Mouse (Mus musculus): ENCODE results near the gene Sugp2. TPM values are rescaled to one million over a fixed set of nuclear protein-coding genes. Genes with fewer than 3 reads are reported as not detected.

Gene Sugp2
- polyA plus RNA-seq, 1 experiment from 2014 or later, result 11.9 TPM

- no peaks in the 10 kb centered on the region for H3K27me3 ChIP-seq (ENCODE audit: control insufficient read depth, insufficient read depth, low read depth, low read length)
- no peaks in the 10 kb centered on the region for H3K36me3 ChIP-seq (ENCODE audit: control insufficient read depth, insufficient read depth)
- no peak overlapping the region for H3K4me2 ChIP-seq (ENCODE audit: low read depth, low read length)
- H3K4me3 ChIP-seq (ENCODE audit: low read depth, low read length), result no peak overlapping the region
- no peak overlapping the region for H3K9ac ChIP-seq (ENCODE audit: low read depth, low read length)
- no peaks in the 10 kb centered on the region for H3K9me3 ChIP-seq (replicated peaks; ENCODE audit: control insufficient read depth, low read length)
- no peak for ATAC-seq (ENCODE audit: low read depth)
- H3K4me1 ChIP-seq (ENCODE audit: control insufficient read depth, low read depth, low read length), result peaks cover 31% of the 10 kb centered on the region
- 40% methylated on average over 1 of the region's 1 CpGs for WGBS (ENCODE audit: insufficient replicate concordance)
- H3K27ac ChIP-seq (ENCODE audit: low read length), result no peak overlapping the region
These were observed 17.5 kb upstream of the Sugp2 start for GRCm38 (mm10) chr8:70216566-70216965.

- H3K36me3 ChIP-seq (ENCODE audit: control insufficient read depth, insufficient read depth), result no peaks in the 10 kb centered on the region; the same call in 1 of the 2 replicates
- H3K4me2 ChIP-seq (ENCODE audit: low read depth, low read length), result no peak overlapping the region
- H3K9ac ChIP-seq (ENCODE audit: low read depth, low read length), result no peak overlapping the region
- H3K4me1 ChIP-seq (ENCODE audit: control insufficient read depth, low read depth, low read length), result peaks cover 29% of the 10 kb centered on the region
- no peaks in the 10 kb centered on the region for H3K9me3 ChIP-seq (replicated peaks; ENCODE audit: control insufficient read depth, low read length)
- no peak overlapping the region for H3K4me3 ChIP-seq (ENCODE audit: low read depth, low read length)
- no peak overlapping the region for H3K27ac ChIP-seq (ENCODE audit: low read length)
- no peaks in the 10 kb centered on the region for H3K27me3 ChIP-seq (ENCODE audit: control insufficient read depth, insufficient read depth, low read depth, low read length)
- no peak for ATAC-seq (ENCODE audit: low read depth)
These were observed 16.6 kb upstream of the Sugp2 start for GRCm38 (mm10) chr8:70217441-70217840.

- H3K27me3 ChIP-seq (ENCODE audit: control insufficient read depth, insufficient read depth, low read depth, low read length), result no peaks in the 10 kb centered on the region
- no peak overlapping the region for H3K4me2 ChIP-seq (ENCODE audit: low read depth, low read length)
- H3K36me3 ChIP-seq (ENCODE audit: control insufficient read depth, insufficient read depth), result no peaks in the 10 kb centered on the region; the same call in 1 of the 2 replicates
- H3K4me1 ChIP-seq (ENCODE audit: control insufficient read depth, low read depth, low read length), result peaks cover 21% of the 10 kb centered on the region
- H3K4me3 ChIP-seq (ENCODE audit: low read depth, low read length), result no peak overlapping the region
- H3K9ac ChIP-seq (ENCODE audit: low read depth, low read length), result no peak overlapping the region
- peak overlapping the region; percentile 29; the same call in 1 of the 2 replicates for H3K27ac ChIP-seq (ENCODE audit: low read length)
- ATAC-seq (ENCODE audit: low read depth), result peak; percentile 65
- H3K9me3 ChIP-seq (replicated peaks; ENCODE audit: control insufficient read depth, low read length), result no peaks in the 10 kb centered on the region
- 57% methylated on average over 5 of the region's 5 CpGs for WGBS (ENCODE audit: insufficient replicate concordance)
These were observed 14.8 kb upstream of the Sugp2 start for GRCm38 (mm10) chr8:70219107-70219684.

- Histone ChIP-seq H3K36me3 (ENCODE audit: control insufficient read depth, insufficient read depth) (peaks cover 8% of the 10 kb centered on the region), H3K4me3 (ENCODE audit: low read depth, low read length) (no peak overlapping the region), H3K9ac (ENCODE audit: low read depth, low read length) (no peak overlapping the region), H3K9me3 (replicated peaks; ENCODE audit: control insufficient read depth, low read length) (no peaks in the 10 kb centered on the region), H3K4me2 (ENCODE audit: low read depth, low read length) (no peak overlapping the region), H3K4me1 (ENCODE audit: control insufficient read depth, low read depth, low read length) (peaks cover 21% of the 10 kb centered on the region), H3K27me3 (ENCODE audit: control insufficient read depth, insufficient read depth, low read depth, low read length) (no peaks in the 10 kb centered on the region), H3K27ac (ENCODE audit: low read length) (peak overlapping the region; percentile 53)
- 69% methylated on average over 8 of the region's 8 CpGs for WGBS (ENCODE audit: insufficient replicate concordance)
- peak; percentile 35 for ATAC-seq (ENCODE audit: low read depth)
These were observed 13.7 kb upstream of the Sugp2 start for GRCm38 (mm10) chr8:70220236-70220840.

GRCm38 (mm10) chr8:70220911-70221310 is 13.1 kb upstream of the Sugp2 start:
- WGBS (ENCODE audit: insufficient replicate concordance), result 69% methylated on average over 3 of the region's 3 CpGs
- Histone ChIP-seq H3K36me3 (ENCODE audit: control insufficient read depth, insufficient read depth) (peaks cover 13% of the 10 kb centered on the region), H3K27ac (ENCODE audit: low read length) (peak overlapping the region; percentile 53; the same call in 1 of the 2 replicates), H3K4me3 (ENCODE audit: low read depth, low read length) (no peak overlapping the region), H3K9ac (ENCODE audit: low read depth, low read length) (no peak overlapping the region), H3K27me3 (ENCODE audit: control insufficient read depth, insufficient read depth, low read depth, low read length) (no peaks in the 10 kb centered on the region), H3K4me1 (ENCODE audit: control insufficient read depth, low read depth, low read length) (peaks cover 21% of the 10 kb centered on the region), H3K4me2 (ENCODE audit: low read depth, low read length) (no peak overlapping the region), H3K9me3 (replicated peaks; ENCODE audit: control insufficient read depth, low read length) (no peaks in the 10 kb centered on the region)
- ATAC-seq (ENCODE audit: low read depth), result no peak

GRCm38 (mm10) chr8:70222041-70222440 is 12.0 kb upstream of the Sugp2 start:
- H3K27me3 ChIP-seq (ENCODE audit: control insufficient read depth, insufficient read depth, low read depth, low read length), result no peaks in the 10 kb centered on the region
- H3K4me1 ChIP-seq (ENCODE audit: control insufficient read depth, low read depth, low read length), result peaks cover 21% of the 10 kb centered on the region
- no peak overlapping the region for H3K9ac ChIP-seq (ENCODE audit: low read depth, low read length)
- H3K4me2 ChIP-seq (ENCODE audit: low read depth, low read length), result no peak overlapping the region
- ATAC-seq (ENCODE audit: low read depth), result no peak
- H3K4me3 ChIP-seq (ENCODE audit: low read depth, low read length), result no peak overlapping the region
- peaks cover 14% of the 10 kb centered on the region for H3K36me3 ChIP-seq (ENCODE audit: control insufficient read depth, insufficient read depth)
- H3K27ac ChIP-seq (ENCODE audit: low read length), result no peak overlapping the region
- H3K9me3 ChIP-seq (replicated peaks; ENCODE audit: control insufficient read depth, low read length), result no peaks in the 10 kb centered on the region
- WGBS (ENCODE audit: insufficient replicate concordance), result 87% methylated on average over 12 of the region's 12 CpGs

DNA sequence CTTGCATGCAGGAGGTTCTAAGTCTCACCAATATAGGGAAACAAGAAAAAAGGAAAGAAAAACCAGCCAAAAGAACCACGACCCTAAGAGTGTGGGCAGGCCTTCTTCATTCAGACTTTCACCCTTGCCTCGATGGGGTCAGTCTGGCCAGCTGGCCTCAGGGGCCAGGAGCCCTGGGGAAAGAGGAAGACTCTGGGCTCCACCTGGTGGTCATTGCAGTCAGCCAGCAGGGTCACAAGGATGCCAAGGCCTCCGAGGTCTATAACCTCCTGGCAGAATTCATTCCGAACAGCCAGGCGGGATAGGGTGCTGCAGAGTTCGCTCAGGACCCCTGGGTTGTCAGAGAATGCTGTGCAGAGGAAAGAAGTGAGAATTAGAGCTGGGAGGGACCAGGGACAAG is 10.7 kb upstream of the Sugp2 start:
- no peaks in the 10 kb centered on the region for H3K9me3 ChIP-seq (replicated peaks; ENCODE audit: control insufficient read depth, low read length)
- no peak overlapping the region for H3K4me2 ChIP-seq (ENCODE audit: low read depth, low read length)
- H3K9ac ChIP-seq (ENCODE audit: low read depth, low read length), result no peak overlapping the region
- peaks cover 14% of the 10 kb centered on the region for H3K36me3 ChIP-seq (ENCODE audit: control insufficient read depth, insufficient read depth)
- ATAC-seq (ENCODE audit: low read depth), result 0 out of 2 replicates have a peak, but pooled peaks have one; percentile 25
- 58% methylated on average over 6 of the region's 6 CpGs for WGBS (ENCODE audit: insufficient replicate concordance)
- H3K4me1 ChIP-seq (ENCODE audit: control insufficient read depth, low read depth, low read length), result peaks cover 21% of the 10 kb centered on the region
- H3K27ac ChIP-seq (ENCODE audit: low read length), result no peak overlapping the region
- no peak overlapping the region for H3K4me3 ChIP-seq (ENCODE audit: low read depth, low read length)
- H3K27me3 ChIP-seq (ENCODE audit: control insufficient read depth, insufficient read depth, low read depth, low read length), result no peaks in the 10 kb centered on the region

DNA sequence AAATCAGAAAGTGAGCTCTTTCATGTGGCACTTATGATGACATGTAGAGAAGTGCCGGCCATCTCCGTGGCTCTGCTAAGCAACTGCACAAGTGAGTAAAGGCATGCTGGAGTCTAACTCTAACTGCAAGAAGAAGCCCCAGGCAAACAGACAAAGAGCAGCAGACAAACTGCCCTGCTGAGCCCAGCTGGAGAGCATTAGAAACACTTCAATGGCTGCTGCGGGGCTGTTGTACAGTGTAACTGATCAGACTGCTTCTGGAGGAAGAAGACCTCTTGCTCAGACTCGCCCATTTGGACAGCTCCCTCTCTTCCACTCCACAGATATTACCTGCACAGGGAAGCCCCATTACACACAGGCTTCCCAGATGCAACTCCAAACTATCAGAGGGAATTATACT is 6.0 kb upstream of the Sugp2 start:
- H3K9ac ChIP-seq (ENCODE audit: low read depth, low read length), result no peak overlapping the region
- H3K4me2 ChIP-seq (ENCODE audit: low read depth, low read length), result no peak overlapping the region
- peaks cover 14% of the 10 kb centered on the region for H3K36me3 ChIP-seq (ENCODE audit: control insufficient read depth, insufficient read depth)
- WGBS (ENCODE audit: insufficient replicate concordance), result 62% methylated on average over 4 of the region's 4 CpGs
- no peak for ATAC-seq (ENCODE audit: low read depth)
- peaks cover 7% of the 10 kb centered on the region for H3K4me1 ChIP-seq (ENCODE audit: control insufficient read depth, low read depth, low read length)
- H3K27ac ChIP-seq (ENCODE audit: low read length), result no peak overlapping the region
- no peaks in the 10 kb centered on the region for H3K27me3 ChIP-seq (ENCODE audit: control insufficient read depth, insufficient read depth, low read depth, low read length)
- no peak overlapping the region for H3K4me3 ChIP-seq (ENCODE audit: low read depth, low read length)
- no peaks in the 10 kb centered on the region for H3K9me3 ChIP-seq (replicated peaks; ENCODE audit: control insufficient read depth, low read length)

DNA sequence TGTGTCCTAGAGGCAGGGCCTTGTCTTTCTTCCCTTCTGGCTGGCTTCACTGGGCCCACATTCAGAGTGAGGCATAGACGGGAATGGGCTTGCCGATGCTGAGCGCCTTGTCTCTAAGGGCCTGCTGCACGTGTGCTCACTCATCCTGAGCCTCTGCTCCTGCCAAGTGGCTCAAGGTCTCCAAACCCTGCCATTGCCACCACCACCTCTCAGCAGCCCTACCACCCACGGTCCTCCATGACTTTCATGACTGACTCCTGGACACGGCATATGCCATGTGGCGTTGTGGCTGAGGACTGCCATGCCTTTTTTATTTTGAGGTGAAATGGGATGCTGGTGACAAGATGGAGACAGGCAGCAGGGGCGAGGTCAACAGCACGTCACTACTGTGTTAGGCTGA is 3.2 kb upstream of the Sugp2 start:
- Histone ChIP-seq H3K27me3 (ENCODE audit: control insufficient read depth, insufficient read depth, low read depth, low read length) (no peaks in the 10 kb centered on the region), H3K9ac (ENCODE audit: low read depth, low read length) (no peak overlapping the region), H3K4me1 (ENCODE audit: control insufficient read depth, low read depth, low read length) (peaks cover 21% of the 10 kb centered on the region), H3K4me3 (ENCODE audit: low read depth, low read length) (no peak overlapping the region), H3K27ac (ENCODE audit: low read length) (no peak overlapping the region), H3K4me2 (ENCODE audit: low read depth, low read length) (no peak overlapping the region), H3K36me3 (ENCODE audit: control insufficient read depth, insufficient read depth) (peaks cover 1% of the 10 kb centered on the region; the same call in 1 of the 2 replicates), H3K9me3 (replicated peaks; ENCODE audit: control insufficient read depth, low read length) (no peaks in the 10 kb centered on the region)
- WGBS (ENCODE audit: insufficient replicate concordance), result 81% methylated on average over 9 of the region's 9 CpGs
- no peak for ATAC-seq (ENCODE audit: low read depth)
